Mouse (Mus musculus) CD8-positive naive resting alpha-beta T cell, adult 2 months (primary cell): ENCODE results near the gene Cela1.

Experiments
- DNase-seq, 2 experiments: peaks; one replicate each; pipeline ENCODE4 v3.0.0; 2022; ENCODE audit warnings: low read depth in 2 of 2, low spot score in 2 of 2

Cela1 gene

DNA sequence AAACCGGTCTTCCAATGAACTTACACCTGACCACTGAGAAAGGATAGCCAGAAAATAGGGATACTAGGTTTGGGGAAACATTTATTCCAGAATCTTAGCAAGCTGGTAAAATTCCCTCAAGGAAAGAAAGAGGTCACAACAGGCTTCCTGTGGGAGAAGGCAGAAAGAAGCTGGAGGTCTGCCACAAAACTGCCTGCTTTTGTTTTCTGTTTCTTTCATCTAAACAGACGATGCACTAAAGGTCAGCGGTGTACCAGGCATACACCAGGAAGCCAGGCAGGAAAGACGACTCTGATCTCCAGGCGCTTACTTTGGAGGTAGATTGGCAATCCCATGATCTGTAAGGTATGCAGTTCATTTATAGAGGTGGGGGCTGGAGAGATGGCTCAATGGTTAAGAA lies 16.9 kb downstream of the Cela1 start:
- no peak for DNase-seq

- DNase-seq = no peak
Measured at GRCm38 (mm10) chr15:100670004-100670403, 17.7 kb downstream of the Cela1 start.

DNA sequence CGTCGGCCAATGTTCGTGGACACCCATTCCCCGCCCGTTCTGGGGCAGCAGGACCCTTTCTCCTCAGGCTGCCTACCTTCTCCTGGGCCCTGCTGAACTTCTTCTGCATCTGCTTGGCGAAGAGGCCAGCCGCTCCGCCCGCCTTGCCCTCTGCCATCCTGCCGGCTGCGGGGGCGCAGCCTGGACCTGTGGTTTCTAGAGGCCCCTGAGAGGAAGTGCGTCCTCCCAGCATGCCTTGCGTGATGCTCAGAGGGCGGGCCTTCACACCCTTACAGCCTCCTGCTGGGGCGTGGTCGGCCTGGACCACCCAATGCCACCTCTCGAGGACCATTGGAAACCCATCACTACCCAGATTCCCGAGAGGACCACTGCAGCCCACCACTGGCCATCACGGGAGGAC lies 18.4 kb downstream of the Cela1 start, which contains the start of gene Bin2:
Gene Bin2 (minus strand): TSS at position 217 of the 400 bp plus-strand sequence.
- peak; percentile 64 to 75 for DNase-seq

GRCm38 (mm10) chr15:100667871-100668545 lies 19.7 kb downstream of the Cela1 start:
- DNase-seq = peak; percentile 71 to 72

- no peak for DNase-seq
Measured at GRCm38 (mm10) chr15:100667420-100667819, 20.3 kb downstream of the Cela1 start.

GRCm38 (mm10) chr15:100666851-100667250 lies 20.9 kb downstream of the Cela1 start:
- DNase-seq = no peak

DNA sequence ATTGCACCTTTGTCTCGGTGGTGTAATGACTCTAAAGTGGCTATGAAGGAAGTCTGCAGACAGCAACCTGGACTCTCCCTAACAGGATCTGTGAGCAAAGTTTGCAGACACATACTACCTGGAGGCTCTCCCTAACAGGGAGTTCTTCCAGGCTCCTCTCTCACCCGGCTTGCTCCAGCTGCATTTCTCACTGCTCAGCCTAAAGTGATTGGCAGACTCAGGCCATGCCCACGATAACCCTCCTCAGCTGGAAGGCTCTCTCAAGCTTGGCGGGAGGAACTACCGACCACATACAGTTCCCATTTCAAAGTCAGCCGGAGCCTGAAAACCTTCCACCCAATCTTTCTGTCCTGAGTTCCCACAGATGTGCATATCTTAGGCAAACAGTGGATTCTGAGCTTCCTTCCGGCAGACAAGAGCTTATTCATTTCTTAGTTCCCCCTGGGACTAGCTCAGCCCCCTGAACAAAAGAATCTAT lies 21.5 kb downstream of the Cela1 start:
- DNase-seq = no peak

DNA sequence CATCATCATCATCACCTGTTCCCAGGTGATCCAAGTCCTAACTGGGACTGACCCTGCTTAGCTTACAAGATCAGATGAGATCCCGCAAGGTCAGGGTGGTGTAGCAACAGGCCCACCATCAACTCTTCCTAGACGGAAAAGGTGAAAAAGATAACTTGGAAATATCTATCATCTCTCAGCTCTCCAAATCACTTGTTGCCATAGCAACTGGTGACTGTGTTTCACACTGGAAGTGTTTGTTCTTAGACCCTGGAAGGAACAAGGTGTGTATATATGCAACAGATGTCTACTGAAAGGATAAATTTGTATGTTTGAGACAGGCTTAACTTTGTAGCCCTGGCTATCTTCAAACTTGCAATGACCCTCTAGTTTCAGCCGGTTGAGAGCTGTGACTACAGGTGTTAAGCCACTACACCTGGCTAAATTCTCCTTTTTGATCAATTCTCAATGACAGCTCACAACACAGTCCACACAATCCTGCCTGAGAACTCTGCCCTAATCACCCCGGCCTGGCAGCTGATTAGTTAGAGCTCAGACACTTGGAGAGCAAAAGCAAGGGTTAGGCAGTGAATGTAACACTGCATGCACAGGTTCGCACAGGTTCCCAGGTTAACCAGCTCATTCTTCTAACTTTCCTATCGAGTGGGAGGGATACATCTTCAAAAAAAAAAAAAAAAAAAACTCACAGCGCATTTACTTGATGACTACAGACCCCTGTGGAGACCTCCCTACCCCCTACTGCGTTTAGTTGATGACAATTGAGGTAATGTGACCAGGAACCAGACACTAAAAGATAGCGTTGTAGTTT lies 22.1 kb downstream of the Cela1 start:
- DNase-seq = peak in 1 of 2 experiments; percentile 30

- peak; percentile 69 to 81 for DNase-seq
Measured at GRCm38 (mm10) chr15:100664813-100665274, 22.9 kb downstream of the Cela1 start.

DNA sequence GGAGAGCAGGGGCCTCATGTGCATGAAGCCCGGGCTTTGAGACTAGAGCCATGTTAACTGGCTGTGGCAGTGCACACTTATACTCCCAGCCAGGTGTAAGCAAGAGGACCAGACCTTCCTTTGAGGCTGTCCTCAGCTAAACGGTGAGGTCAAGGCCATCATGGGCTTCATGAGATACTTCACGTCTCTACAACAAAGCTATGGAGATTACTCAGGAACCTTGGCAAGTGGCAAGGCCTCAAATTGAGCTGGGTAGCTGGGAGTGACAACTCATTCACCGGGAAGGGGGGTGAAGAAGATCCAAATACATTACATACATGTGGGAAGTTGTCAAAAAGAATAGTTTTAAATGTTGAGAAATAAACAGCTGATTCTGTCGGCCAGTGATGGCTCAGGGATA lies 26.9 kb downstream of the Cela1 start:
- DNase-seq = no peak

GRCm38 (mm10) chr15:100660306-100660705 lies 27.4 kb downstream of the Cela1 start:
- DNase-seq = no peak

DNA sequence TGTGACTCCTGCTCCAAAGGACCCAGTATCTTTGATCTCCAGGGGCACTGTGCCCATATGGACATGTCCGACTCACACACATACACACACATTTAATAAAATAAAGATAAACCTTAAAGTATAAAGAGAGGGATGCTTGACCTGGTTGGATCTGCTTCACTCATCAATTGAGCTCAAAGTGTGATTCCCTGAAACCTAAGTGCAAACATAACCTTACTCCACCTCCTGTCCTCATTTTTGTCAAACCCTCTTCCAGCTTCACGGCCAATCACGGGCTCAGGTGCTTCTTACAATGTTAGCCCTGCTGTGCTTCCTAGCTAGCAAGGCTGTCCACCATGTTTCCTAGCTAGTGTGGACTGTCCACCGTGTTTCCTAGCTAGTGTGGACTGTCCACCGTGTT lies 32.5 kb downstream of the Cela1 start:
- no peak for DNase-seq

DNA sequence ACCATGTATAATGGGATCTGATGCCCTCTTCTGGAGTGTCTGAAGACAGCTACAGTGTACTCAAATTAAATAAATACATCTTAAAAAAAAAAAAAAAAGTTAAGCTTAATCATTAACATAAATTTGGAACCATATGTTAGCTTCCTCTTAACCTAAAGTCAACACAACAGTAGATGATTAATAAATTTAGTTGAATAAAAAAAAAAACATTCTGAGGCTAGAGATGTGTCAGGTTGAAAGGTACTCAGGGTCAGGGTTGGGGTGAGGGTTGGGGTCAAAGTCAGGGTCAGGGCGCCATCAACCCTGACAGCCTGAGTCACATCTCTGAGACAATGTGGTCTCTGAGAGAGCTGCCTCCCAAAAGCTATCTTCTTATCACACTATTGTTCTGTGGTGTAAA lies 33.5 kb downstream of the Cela1 start:
- no peak for DNase-seq

DNA sequence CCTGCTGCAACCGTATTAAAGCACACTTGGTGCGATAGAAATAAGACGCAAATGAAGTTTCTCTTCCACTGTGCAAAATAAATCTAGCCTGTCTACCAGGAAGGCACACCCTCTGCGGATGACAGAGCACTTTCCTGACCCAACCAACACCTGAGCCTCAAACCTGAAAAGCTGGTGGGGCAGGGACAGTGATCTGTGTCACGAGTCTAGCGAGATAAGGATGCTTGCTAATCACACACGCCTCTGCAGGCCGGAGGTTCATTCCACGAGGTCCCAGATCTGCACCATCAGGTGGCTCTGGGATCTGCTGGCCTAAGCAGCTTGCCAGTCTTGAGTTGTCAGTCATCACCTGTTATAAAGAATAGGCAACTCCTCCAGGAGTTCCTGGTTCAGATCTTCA lies 36.1 kb downstream of the Cela1 start:
- DNase-seq = no peak

DNA sequence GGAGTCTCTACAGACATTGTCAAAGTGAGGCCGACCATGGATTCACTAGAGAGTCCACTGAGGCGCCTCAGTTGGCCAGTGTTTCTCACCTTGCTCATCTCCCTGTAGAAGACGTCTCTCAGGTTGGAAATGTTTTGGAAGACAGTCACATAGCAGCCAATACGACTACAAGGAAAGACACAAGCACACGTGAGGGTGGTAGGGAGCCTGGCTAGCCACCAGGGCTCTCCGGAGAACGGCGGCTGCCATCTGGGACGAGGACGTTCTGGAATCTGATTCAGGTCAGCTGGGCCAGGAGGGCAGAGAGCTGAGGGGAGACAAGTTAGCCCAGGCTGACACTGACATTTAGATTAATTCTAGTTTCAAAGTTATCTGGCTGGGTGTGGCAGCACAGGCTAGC lies 37.6 kb downstream of the Cela1 start:
- DNase-seq = no peak

GRCm38 (mm10) chr15:100646161-100646560 lies 41.6 kb downstream of the Cela1 start:
- no peak for DNase-seq

- DNase-seq = no peak
Measured at GRCm38 (mm10) chr15:100642451-100642850, 45.3 kb downstream of the Cela1 start.

DNA sequence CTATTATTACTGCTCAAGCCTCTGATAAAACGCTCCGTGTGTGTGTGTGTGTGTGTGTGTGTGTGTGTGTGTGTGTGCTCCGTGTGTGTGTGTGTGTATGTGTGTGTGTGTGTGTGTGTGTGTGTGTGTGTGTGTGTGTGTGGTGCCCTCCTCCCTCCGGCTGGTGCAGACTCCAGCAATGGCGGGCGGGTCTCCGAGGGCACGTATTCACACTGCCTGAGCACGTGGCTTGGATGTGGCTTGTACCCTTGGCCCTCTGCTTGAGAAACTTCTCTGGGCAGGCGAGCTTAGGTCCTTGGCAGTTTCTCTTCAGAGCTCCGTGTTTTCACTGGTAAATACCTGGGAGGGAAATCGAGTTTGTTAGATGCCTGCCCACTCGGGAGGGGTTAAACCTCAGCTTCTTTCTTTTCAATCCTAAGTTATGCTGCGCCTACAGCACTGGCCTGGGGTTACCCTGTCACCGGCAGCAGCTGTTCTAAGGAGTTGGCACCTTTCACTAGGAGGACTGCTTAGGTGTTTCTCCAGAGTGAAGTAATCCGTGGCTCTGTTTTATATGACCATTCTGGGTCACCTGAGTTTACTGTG lies 46.4 kb downstream of the Cela1 start:
- no peak for DNase-seq

GRCm38 (mm10) chr15:100639972-100640750 lies 47.6 kb downstream of the Cela1 start:
- DNase-seq = peak in 1 of 2 experiments; percentile 33

GRCm38 (mm10) chr15:100637661-100638060 lies 50.1 kb downstream of the Cela1 start:
- peak; percentile 45 to 55 for DNase-seq
